Mouse (Mus musculus) embryonic facial prominence, embryonic 10.5 days (tissue): ENCODE measurements around the gene Slc16a8. TPM values are rescaled to one million over a fixed set of nuclear protein-coding genes. Genes with fewer than 3 reads are reported as not detected.

Experiments
- DNase-seq: peaks from one replicate; pipeline ENCODE4 v3.0.0-alpha.2; 2017; ENCODE audit warnings: low spot score
- H3K27ac ChIP-seq: fragments of 300-500 bp; sonication (generic); replicated peaks from 2 replicates; pipeline ENCODE4 v1.5.1; 2016; ENCODE audit warnings: mild to moderate bottlenecking
- H3K27me3 ChIP-seq: fragments of 300-500 bp; sonication (generic); replicated peaks from 2 replicates; pipeline ENCODE4 v1.6.1; 2016; ENCODE audit warnings: low read depth, mild to moderate bottlenecking; ENCODE audit not compliant: poor library complexity, severe bottlenecking
- H3K36me3 ChIP-seq: fragments of 300-500 bp; sonication (generic); replicated peaks from 2 replicates; pipeline ENCODE4 v1.6.1; 2016; ENCODE audit warnings: mild to moderate bottlenecking, moderate library complexity
- H3K4me1 ChIP-seq: fragments of 300-500 bp; sonication (generic); 2 replicates; pipeline ENCODE4 v1.6.1; 2016
- H3K4me3 ChIP-seq: fragments of 300-500 bp; sonication (generic); 2 replicates; pipeline ENCODE4 v1.5.1; 2016; ENCODE audit warnings: mild to moderate bottlenecking, moderate library complexity
- H3K9me3 ChIP-seq: fragments of 300-500 bp; sonication (generic); 2 replicates; pipeline ENCODE4 v1.6.1; 2016; ENCODE audit warnings: mild to moderate bottlenecking
- WGBS: fragments of 180-500 bp; shearing (Covaris S2); methylation state at CpG from one replicate; pipeline ENCODE4 v1.1.7; 2016; 5-methylcytosine and 5-hydroxymethylcytosine counted together
- polyA plus RNA-seq: library from polyadenylated mRNA; unstranded; fragments of >200 nt; fragmentation: Nextera tagmentation; extraction: Ambion mirVana; gene quantifications from 2 replicates; pipeline ENCODE4 v1.2.1, GENCODE M21; 2016

The Slc16a8 gene
- polyA plus RNA-seq, 1 experiment from 2014 or later = 0.16 TPM

DNA sequence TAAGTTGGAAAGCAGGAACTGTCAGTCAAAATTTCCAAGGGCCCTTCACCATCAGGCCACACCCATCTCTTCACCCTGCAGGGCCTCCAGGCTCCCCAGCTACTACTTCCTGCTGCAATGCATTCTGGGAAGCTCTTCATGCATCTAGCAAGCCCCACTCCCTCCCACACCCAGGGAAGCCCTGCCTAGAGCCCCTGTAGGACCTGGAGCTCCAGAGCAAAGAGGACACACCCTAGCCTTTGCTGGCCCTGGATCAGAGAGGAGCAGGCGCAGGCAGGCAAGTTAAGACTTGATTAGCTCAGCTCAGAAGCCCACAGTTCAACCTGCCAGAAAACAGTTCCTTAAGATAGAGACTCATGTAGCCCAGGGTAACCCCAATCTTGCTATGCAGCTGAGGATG, 26.8 kb upstream of the Slc16a8 start:
- Histone ChIP-seq H3K4me1 (peaks cover 19% of the 10 kb centered on the region), H3K4me3 (no peak overlapping the region), H3K36me3 (peaks cover 7% of the 10 kb centered on the region), H3K27ac (no peak overlapping the region), H3K9me3 (no peaks in the 10 kb centered on the region), H3K27me3 (no peaks in the 10 kb centered on the region)
- peak; percentile 46 for DNase-seq
- 86% methylated on average over 1 of the region's 1 CpGs for WGBS

DNA sequence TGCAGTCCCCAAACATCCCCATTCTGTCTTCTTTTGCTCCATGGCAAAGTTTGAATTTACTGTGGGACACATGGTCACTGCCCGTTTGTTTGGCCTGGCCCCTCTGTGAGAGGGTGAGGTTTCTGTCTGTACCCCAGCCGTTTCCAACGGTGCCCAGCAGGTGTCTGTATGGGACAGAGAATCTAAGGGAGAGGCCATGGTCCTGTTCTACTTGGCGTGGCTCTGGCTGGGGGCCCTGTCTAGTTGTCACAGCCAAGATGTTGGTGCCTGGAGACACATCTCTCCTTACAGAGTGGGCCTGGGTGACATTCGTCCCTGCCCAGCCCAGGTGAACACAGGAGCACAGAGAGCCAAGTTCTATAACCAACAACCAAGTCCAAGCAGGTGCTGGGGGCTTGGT, 26.3 kb upstream of the Slc16a8 start:
- H3K27ac ChIP-seq = no peak overlapping the region
- no peak for DNase-seq
- peaks cover 19% of the 10 kb centered on the region for H3K4me1 ChIP-seq
- no peaks in the 10 kb centered on the region for H3K27me3 ChIP-seq
- H3K36me3 ChIP-seq = peaks cover 2% of the 10 kb centered on the region
- 70% methylated on average over 5 of the region's 5 CpGs for WGBS
- H3K9me3 ChIP-seq = no peaks in the 10 kb centered on the region
- no peak overlapping the region for H3K4me3 ChIP-seq

GRCm38 (mm10) chr15:79280209-79280608, 25.6 kb upstream of the Slc16a8 start:
- Histone ChIP-seq H3K36me3 (no peaks in the 10 kb centered on the region), H3K4me1 (peaks cover 16% of the 10 kb centered on the region), H3K4me3 (no peak overlapping the region), H3K27ac (no peak overlapping the region), H3K27me3 (no peaks in the 10 kb centered on the region), H3K9me3 (no peaks in the 10 kb centered on the region)
- peak; percentile 41 for DNase-seq
- WGBS = 25% methylated on average over 6 of the region's 6 CpGs

DNA sequence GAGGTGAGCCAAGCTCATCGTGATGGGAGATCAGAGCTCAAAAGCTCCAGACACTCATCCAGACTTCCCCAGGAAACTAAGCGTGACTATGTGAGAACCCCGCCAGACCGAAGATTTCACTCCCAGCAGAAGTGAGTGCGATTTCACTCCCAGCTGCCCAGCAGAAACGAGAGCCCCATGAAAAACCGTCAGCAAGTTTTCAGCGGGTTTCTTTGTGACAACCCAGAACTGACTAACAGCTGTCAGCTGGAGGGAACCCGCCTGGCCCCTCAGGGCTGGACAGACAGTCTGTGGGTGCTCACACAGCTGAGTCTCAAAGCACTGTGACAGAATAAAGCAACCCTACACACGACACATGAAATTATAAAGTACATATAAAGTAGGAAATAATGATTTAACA, 23.2 kb upstream of the Slc16a8 start:
- 61% methylated on average over 10 of the region's 10 CpGs for WGBS
- H3K36me3 ChIP-seq = no peaks in the 10 kb centered on the region
- DNase-seq = no peak
- H3K9me3 ChIP-seq = no peaks in the 10 kb centered on the region
- no peak overlapping the region for H3K4me3 ChIP-seq
- H3K27ac ChIP-seq = no peak overlapping the region
- peaks cover 15% of the 10 kb centered on the region for H3K4me1 ChIP-seq
- peaks cover 11% of the 10 kb centered on the region for H3K27me3 ChIP-seq

DNA sequence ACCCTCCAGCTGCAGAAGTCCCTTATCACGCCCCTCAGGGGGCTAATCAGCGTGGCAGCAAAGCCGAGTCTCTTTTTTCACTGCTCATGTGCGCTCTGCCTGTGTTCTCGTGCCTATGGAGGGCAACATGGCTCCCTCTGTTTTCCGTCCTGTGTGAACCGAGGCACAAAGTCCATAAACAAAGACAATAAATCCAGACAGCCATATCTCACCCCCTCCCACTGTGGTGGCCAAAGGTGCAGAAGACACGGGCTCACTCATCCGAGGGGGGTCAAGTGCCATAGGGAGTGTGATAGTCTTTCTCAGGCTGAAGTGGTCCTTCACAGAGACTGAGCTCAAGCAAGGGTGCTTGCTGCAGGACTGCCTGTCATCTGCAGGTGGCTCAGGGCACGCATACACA, 18.5 kb upstream of the Slc16a8 start:
- H3K4me3 ChIP-seq = no peak overlapping the region
- 64% methylated on average over 10 of the region's 10 CpGs for WGBS
- DNase-seq = no peak
- no peaks in the 10 kb centered on the region for H3K36me3 ChIP-seq
- H3K27me3 ChIP-seq = peaks cover 48% of the 10 kb centered on the region
- peaks cover 19% of the 10 kb centered on the region for H3K4me1 ChIP-seq
- H3K27ac ChIP-seq = no peak overlapping the region
- H3K9me3 ChIP-seq = no peaks in the 10 kb centered on the region

DNA sequence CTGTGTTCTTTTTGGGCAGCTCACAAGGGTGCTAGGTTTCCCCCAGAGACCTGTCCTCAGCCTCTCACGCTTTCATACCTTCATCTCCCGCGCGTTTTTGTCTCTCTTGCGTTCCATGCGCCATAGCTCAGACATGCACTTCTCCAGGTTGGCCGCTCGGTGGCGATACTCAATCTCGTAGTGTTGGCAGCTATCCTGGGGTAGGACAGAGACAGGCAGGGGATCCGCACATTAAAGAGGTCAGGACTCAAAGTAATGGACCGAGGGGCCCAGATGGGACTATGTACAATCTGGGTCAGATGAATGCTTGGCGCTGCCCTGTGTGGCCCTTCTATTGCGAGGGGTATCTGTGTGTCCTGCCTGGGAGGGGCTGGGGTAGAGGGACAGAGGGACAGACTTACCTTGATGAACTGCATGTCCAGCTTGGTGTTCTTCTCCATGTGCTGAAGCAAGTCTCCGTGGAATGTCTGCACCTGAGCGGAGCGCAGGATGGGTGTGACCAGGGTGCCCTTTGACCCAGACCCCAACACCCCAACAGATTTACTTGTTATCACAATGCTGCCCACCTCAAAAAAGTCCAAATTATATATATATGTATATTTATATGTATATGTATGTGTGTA, 16.7 kb upstream of the Slc16a8 start:
- WGBS = 13% methylated on average over 17 of the region's 17 CpGs
- peaks cover 23% of the 10 kb centered on the region for H3K4me1 ChIP-seq
- H3K27me3 ChIP-seq = peaks cover 60% of the 10 kb centered on the region
- peak; percentile 72 for DNase-seq
- H3K27ac ChIP-seq = 0 out of 2 replicates have a peak overlapping the region, but pooled peaks have one; percentile 69
- no peaks in the 10 kb centered on the region for H3K36me3 ChIP-seq
- H3K4me3 ChIP-seq = peak overlapping the region; percentile 59
- no peaks in the 10 kb centered on the region for H3K9me3 ChIP-seq

DNA sequence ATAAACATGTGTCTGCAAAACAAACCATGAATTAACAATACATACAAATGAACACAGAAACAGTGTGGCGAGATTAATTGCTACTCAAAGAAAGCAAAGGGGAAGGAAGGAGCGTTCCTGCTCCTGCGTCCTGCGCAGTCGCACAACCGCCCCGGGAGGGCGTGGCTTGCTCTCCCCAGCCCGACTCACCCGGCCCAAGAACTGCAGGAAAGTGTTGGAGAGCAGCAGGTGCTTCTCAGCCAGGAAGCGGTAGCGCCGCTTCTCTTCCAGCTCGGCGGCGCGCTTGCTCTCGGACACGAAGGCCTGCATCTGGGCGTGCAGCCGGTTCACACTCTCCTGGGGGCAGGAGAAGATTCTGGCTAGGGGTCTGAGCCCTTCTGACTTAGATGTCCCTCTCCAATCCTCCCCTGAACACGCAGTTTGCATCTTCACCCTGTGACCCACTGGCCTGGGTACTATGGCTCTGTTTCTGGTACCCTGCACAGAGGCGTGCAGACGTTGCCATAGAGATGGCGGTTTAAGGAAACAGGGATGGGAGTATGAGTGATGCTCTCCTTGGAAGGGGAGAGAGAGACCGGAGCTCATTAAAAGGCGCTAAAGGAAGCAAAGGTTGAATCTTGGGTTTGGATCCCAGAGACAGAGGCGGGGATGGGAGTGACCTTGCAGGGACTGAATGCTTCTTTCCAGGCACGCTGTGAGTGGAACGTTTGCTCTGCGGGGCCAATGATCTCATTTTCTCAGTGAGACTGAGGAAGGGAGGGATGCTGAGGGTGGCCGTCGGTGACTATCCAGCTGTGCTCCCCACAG, 16.0 kb upstream of the Slc16a8 start:
- H3K4me1 ChIP-seq = peaks cover 25% of the 10 kb centered on the region
- peak overlapping the region; percentile 69 for H3K27ac ChIP-seq
- WGBS = 1% methylated on average over 33 of the region's 33 CpGs
- no peaks in the 10 kb centered on the region for H3K9me3 ChIP-seq
- peak overlapping the region; percentile 59 for H3K4me3 ChIP-seq
- no peaks in the 10 kb centered on the region for H3K36me3 ChIP-seq
- DNase-seq = peak; percentile 81
- peaks cover 67% of the 10 kb centered on the region for H3K27me3 ChIP-seq

DNA sequence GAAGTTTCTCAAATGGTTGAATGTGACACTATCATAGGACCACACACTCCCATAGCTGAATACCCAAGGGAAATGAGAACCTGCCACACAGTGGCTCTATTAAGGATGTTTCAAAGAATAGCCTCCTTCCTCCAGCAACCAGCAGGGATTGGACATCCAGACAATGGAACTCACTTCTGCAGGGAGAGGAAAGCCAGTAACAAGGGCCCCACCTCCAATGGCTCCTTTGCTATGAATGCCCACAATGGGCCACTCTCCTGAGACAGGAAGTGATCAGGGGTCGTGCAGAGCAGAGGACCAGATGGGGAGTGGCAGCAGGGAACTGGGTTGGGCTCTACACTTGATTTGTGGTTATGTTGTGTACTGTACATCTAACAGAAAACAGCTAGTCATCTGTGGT, 14.0 kb upstream of the Slc16a8 start:
- Histone ChIP-seq H3K9me3 (no peaks in the 10 kb centered on the region), H3K27me3 (peaks cover 84% of the 10 kb centered on the region)
- WGBS = 13% methylated on average over 1 of the region's 1 CpGs

GRCm38 (mm10) chr15:79265384-79265783, 10.8 kb upstream of the Slc16a8 start:
- Histone ChIP-seq H3K4me3 (no peak overlapping the region), H3K36me3 (no peaks in the 10 kb centered on the region), H3K9me3 (no peaks in the 10 kb centered on the region), H3K4me1 (peaks cover 37% of the 10 kb centered on the region), H3K27me3 (peaks cover 88% of the 10 kb centered on the region), H3K27ac (no peak overlapping the region)
- DNase-seq = no peak
- WGBS = 72% methylated on average over 4 of the region's 4 CpGs

More for the DNA sequence above, 14.0 kb upstream of the Slc16a8 start:
- H3K27ac ChIP-seq = no peak overlapping the region
- no peak overlapping the region for H3K4me3 ChIP-seq
- H3K4me1 ChIP-seq = peaks cover 25% of the 10 kb centered on the region
- DNase-seq = no peak
- H3K36me3 ChIP-seq = no peaks in the 10 kb centered on the region

DNA sequence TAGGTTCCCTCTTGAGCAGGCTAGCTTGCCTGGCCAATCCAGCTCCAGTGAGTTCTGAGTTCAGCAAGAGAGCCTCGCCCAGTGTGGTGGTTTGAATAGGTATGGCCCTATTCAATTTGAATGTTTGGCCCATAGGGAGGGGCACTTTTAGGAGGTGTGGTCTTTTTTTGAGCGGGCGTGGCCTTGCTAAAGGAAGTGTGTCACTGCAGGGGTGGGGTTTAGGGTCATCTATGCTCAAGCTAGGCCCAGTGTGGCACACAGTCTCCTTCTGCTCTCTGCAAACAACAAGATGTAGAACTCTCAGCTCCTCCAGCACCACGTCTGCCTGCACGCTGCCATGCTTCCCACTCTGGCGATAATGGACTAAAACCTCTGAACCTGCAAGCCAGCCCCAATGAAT, 9.2 kb upstream of the Slc16a8 start:
- H3K4me1 ChIP-seq = peaks cover 38% of the 10 kb centered on the region
- no peaks in the 10 kb centered on the region for H3K9me3 ChIP-seq
- DNase-seq = no peak
- no peaks in the 10 kb centered on the region for H3K36me3 ChIP-seq
- WGBS = 90% methylated on average over 6 of the region's 6 CpGs
- H3K4me3 ChIP-seq = no peak overlapping the region
- peaks cover 94% of the 10 kb centered on the region for H3K27me3 ChIP-seq
- H3K27ac ChIP-seq = no peak overlapping the region

DNA sequence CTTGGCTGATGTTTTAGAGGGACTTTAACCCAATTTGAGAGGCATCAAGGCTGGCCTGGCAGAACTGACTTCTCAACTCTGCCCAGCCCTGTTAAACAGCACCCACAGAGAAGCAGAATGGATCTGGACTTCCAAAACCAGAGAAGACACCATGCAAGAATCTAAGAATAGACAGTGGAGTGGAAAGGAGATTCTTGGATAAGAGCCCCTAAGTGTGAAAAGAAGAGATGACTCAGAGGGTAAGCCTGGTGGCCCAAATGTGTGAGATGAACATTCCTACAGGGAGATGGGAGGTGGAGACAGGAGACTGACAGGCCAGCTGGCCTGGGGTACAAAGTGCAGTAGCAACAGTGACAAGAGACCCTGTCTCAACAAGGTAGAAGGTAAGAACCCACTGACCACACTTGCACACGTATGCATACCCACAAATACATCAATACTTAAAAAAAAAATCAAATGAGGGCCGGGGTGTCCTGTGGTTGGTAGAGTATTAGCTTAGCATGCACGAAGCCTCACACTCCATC, 8.3 kb upstream of the Slc16a8 start:
- H3K27me3 ChIP-seq = peaks cover 91% of the 10 kb centered on the region
- DNase-seq = no peak

GRCm38 (mm10) chr15:79262375-79262774, 7.8 kb upstream of the Slc16a8 start:
- Histone ChIP-seq H3K4me3 (peak overlapping the region; percentile 76), H3K27ac (no peak overlapping the region), H3K4me1 (peaks cover 47% of the 10 kb centered on the region), H3K27me3 (peaks cover 89% of the 10 kb centered on the region), H3K9me3 (no peaks in the 10 kb centered on the region), H3K36me3 (no peaks in the 10 kb centered on the region)
- WGBS = 26% methylated on average over 13 of the region's 13 CpGs
- DNase-seq = peak; percentile 70

More for the DNA sequence above, 8.3 kb upstream of the Slc16a8 start:
- Histone ChIP-seq H3K4me1 (peaks cover 47% of the 10 kb centered on the region), H3K36me3 (no peaks in the 10 kb centered on the region), H3K9me3 (no peaks in the 10 kb centered on the region), H3K27ac (no peak overlapping the region), H3K4me3 (no peak overlapping the region)
- 94% methylated on average over 3 of the region's 3 CpGs for WGBS

- H3K36me3 ChIP-seq = no peaks in the 10 kb centered on the region
- H3K4me1 ChIP-seq = peaks cover 47% of the 10 kb centered on the region
- H3K9me3 ChIP-seq = no peaks in the 10 kb centered on the region
- peak overlapping the region; percentile 82 for H3K27ac ChIP-seq
- peaks cover 86% of the 10 kb centered on the region for H3K27me3 ChIP-seq
- WGBS = under 1% methylated on average over 27 of the region's 28 CpGs
- peak; percentile 60 for DNase-seq
- H3K4me3 ChIP-seq = peak overlapping the region; percentile 76
Measured at GRCm38 (mm10) chr15:79261757-79262156, 7.2 kb upstream of the Slc16a8 start.
